Mouse (Mus musculus) MEL (cell line): Measurements from ENCODE around the gene Eogt. TPM values are rescaled to one million over a fixed set of nuclear protein-coding genes. Genes with fewer than 3 reads are reported as not detected.

Source experiments
- DNase-seq: peaks from one replicate; pipeline ENCODE4 v3.0.0; 2011; ENCODE audit warnings: low read depth, low spot score
- H3K27ac ChIP-seq: 2 replicates; pipeline ENCODE4 v1.5.1; 2012; ENCODE audit warnings: low read depth, mild to moderate bottlenecking, control low read depth, low read length, moderate library complexity; ENCODE audit not compliant: control insufficient read depth
- H3K27me3 ChIP-seq, 2 experiments: fragments of 150-350 bp in 1 of 2; sonication (generic) in 1 of 2; 2 replicates each; pipeline ENCODE4 v1.6.1; 2012; ENCODE audit warnings: low read length in 2 of 2, mild to moderate bottlenecking in 2 of 2, improper control_type of control experiment in 1 of 2, moderate library complexity in 1 of 2; ENCODE audit not compliant: insufficient read depth in 2 of 2, control insufficient read depth in 1 of 2
- H3K36me3 ChIP-seq, 2 experiments: 2 replicates each; pipeline ENCODE4 v1.6.1; 2012 to 2014; ENCODE audit warnings: low read length in 2 of 2, improper control_type of control experiment in 1 of 2, inconsistent platforms in 1 of 2, mild to moderate bottlenecking in 1 of 2; ENCODE audit not compliant: insufficient read depth in 2 of 2, control insufficient read depth in 1 of 2
- H3K4me1 ChIP-seq, 2 experiments: fragments of 150-350 bp in 1 of 2; sonication (generic) in 1 of 2; 2 replicates each; pipeline ENCODE4 v1.6.1; 2012; ENCODE audit warnings: low read length in 2 of 2, improper control_type of control experiment in 1 of 2, mild to moderate bottlenecking in 1 of 2; ENCODE audit not compliant: insufficient read depth in 2 of 2, control insufficient read depth in 1 of 2
- H3K4me3 ChIP-seq, 2 experiments: fragments of 150-350 bp in 1 of 2; sonication (generic) in 1 of 2; 2 replicates each; pipeline ENCODE4 v1.5.1; 2012; ENCODE audit warnings: low read depth in 2 of 2, low read length in 2 of 2, mild to moderate bottlenecking in 2 of 2, moderate library complexity in 2 of 2, control low read depth in 1 of 2, improper control_type of control experiment in 1 of 2; ENCODE audit not compliant: control insufficient read depth in 1 of 2, insufficient read depth in 1 of 2
- H3K79me2 ChIP-seq: 2 replicates; pipeline ENCODE4 v1.6.1; 2012; ENCODE audit warnings: mild to moderate bottlenecking, low read length, moderate library complexity; ENCODE audit not compliant: control insufficient read depth, poor library complexity, insufficient read depth
- H3K9ac ChIP-seq: 2 replicates; pipeline ENCODE4 v1.6.1; 2012; ENCODE audit warnings: low read depth, mild to moderate bottlenecking, control low read depth, low read length, moderate library complexity; ENCODE audit not compliant: control insufficient read depth, poor library complexity, severe bottlenecking
- H3K9me3 ChIP-seq: fragments of 150-350 bp; sonication (generic); replicated peaks from 2 replicates; pipeline ENCODE4 v1.6.1; 2012; ENCODE audit warnings: mild to moderate bottlenecking, low read length, improper control_type of control experiment, moderate library complexity; ENCODE audit not compliant: insufficient read depth
- E2F4 ChIP-seq: IDR thresholded peaks from 2 replicates; pipeline ENCODE4 v1.6.1; 2011; ENCODE audit warnings: low read depth, low read length, improper control_type of control experiment, borderline replicate concordance
- ELF1 ChIP-seq: IDR thresholded peaks from 2 replicates; pipeline ENCODE4 v1.6.1; 2014; ENCODE audit warnings: low read depth, mild to moderate bottlenecking, inconsistent platforms, low read length, improper control_type of control experiment, moderate library complexity
- EP300 ChIP-seq, 2 experiments: IDR thresholded peaks; 2 replicates each; pipeline ENCODE4 v1.6.1; 2011; ENCODE audit warnings: improper control_type of control experiment in 2 of 2, low read length in 2 of 2, low read depth in 1 of 2, mild to moderate bottlenecking in 1 of 2
- GABPA ChIP-seq: IDR thresholded peaks from 2 replicates; pipeline ENCODE4 v1.6.1; 2012; ENCODE audit warnings: low read depth, mild to moderate bottlenecking, inconsistent platforms, low read length, improper control_type of control experiment, moderate library complexity
- HCFC1 ChIP-seq: IDR thresholded peaks from 2 replicates; pipeline ENCODE4 v1.6.1; 2012; ENCODE audit warnings: low read depth, mild to moderate bottlenecking, inconsistent platforms, low read length, improper control_type of control experiment, moderate library complexity
- KAT2A ChIP-seq: conservative IDR thresholded peaks from 2 replicates; pipeline ENCODE4 v1.6.1; 2012; ENCODE audit warnings: low read depth, low read length, improper control_type of control experiment, inconsistent platforms
- MAFK ChIP-seq: IDR thresholded peaks from 2 replicates; pipeline ENCODE4 v1.6.1; 2011; ENCODE audit warnings: low read depth, mild to moderate bottlenecking, low read length, improper control_type of control experiment, borderline replicate concordance
- MAZ ChIP-seq: IDR thresholded peaks from 2 replicates; pipeline ENCODE4 v1.6.1; 2012; ENCODE audit warnings: low read depth, mild to moderate bottlenecking, inconsistent platforms, low read length, improper control_type of control experiment
- MXI1 ChIP-seq: IDR thresholded peaks from 2 replicates; pipeline ENCODE4 v1.6.1; 2011; ENCODE audit warnings: mild to moderate bottlenecking, low read depth, low read length, improper control_type of control experiment
- NELFE ChIP-seq: IDR thresholded peaks from 2 replicates; pipeline ENCODE4 v1.6.1; 2011; ENCODE audit warnings: low read depth, low read length, improper control_type of control experiment
- RAD21 ChIP-seq: IDR thresholded peaks from 2 replicates; pipeline ENCODE4 v1.6.1; 2011; ENCODE audit warnings: mild to moderate bottlenecking, low read depth, low read length, improper control_type of control experiment
- RCOR1 ChIP-seq: IDR thresholded peaks from 2 replicates; pipeline ENCODE4 v1.6.1; 2012; ENCODE audit warnings: low read depth, mild to moderate bottlenecking, inconsistent platforms, low read length, improper control_type of control experiment
- SMC3 ChIP-seq: IDR thresholded peaks from 2 replicates; pipeline ENCODE4 v1.6.1; 2011; ENCODE audit warnings: low read depth, low read length, improper control_type of control experiment
- TCF12 ChIP-seq: IDR thresholded peaks from 2 replicates; pipeline ENCODE4 v1.6.1; 2014; ENCODE audit warnings: low read depth, mild to moderate bottlenecking, inconsistent platforms, low read length, improper control_type of control experiment, moderate library complexity
- UBTF ChIP-seq: IDR thresholded peaks from 2 replicates; pipeline ENCODE4 v1.6.1; 2012; ENCODE audit warnings: low read depth, mild to moderate bottlenecking, inconsistent platforms, low read length, improper control_type of control experiment, moderate library complexity, borderline replicate concordance; ENCODE audit not compliant: insufficient read depth
- polyA plus RNA-seq, 2 experiments: library from polyadenylated mRNA; stranded (reverse) in 1 of 2; unstranded in 1 of 2; fragments of >175 nt in 1 of 2; fragments of >200 nt in 1 of 2; gene quantifications; 2 replicates each; pipeline versions ENCODE4 v1.2.1 to v1.2.4; 2012; ENCODE audit warnings: low replicate concordance in 2 of 2, low read depth in 1 of 2; ENCODE audit not compliant: insufficient read length in 2 of 2, insufficient read depth in 1 of 2, missing spikeins in 1 of 2
- total RNA-seq: library from RNA; depleted of rRNA; stranded (reverse); fragments of 300-350 nt; gene quantifications from 2 replicates; pipeline ENCODE4 v1.2.3, GENCODE M21; 2012

Gene Eogt
- total and polyA plus RNA-seq, 3 experiments: 6.0 to 8.3 TPM; not detected in 1

DNA sequence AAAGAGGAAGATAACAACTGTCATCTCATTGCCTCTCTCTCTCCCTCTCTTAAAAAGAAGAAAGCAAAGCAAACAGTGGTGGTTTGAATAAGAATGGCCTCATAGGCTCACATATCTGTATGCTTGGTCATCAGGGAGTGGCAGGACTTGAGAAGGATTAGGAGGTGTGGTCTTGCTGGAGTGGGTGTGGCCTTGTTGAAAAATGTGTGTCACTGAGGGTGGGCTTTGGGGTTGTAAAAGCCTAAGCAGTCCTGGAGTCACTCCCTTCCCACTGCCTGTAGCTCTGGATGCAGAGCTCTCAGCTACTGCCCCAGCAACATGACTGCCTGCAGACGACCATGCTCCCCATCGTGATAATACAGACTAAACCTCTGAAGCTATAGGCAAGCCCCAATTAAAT is 66.6 kb downstream of the Eogt start:
- H3K9ac ChIP-seq: no peak overlapping the region

GRCm38 (mm10) chr6:97080016-97080415 is 69.0 kb downstream of the Eogt start:
- Histone ChIP-seq H3K4me3 (no peak overlapping the region), H3K4me1 (no peaks in the 10 kb centered on the region), H3K79me2 (no peaks in the 10 kb centered on the region), H3K9me3 (no peaks in the 10 kb centered on the region), H3K9ac (no peak overlapping the region), H3K27me3 (no peaks in the 10 kb centered on the region), H3K27ac (no peak overlapping the region), H3K36me3 (no peaks in the 10 kb centered on the region)
- no peak for DNase-seq
- TF ChIP-seq MXI1 (no peak), GABPA (no peak), SMC3 (no peak), HCFC1 (no peak), EP300 (IDR thresholded peaks at IDR 0.05; ENCODE audit: low read depth in 1 of 2, low read length in 2 of 2) (no peak), ELF1 (no peak), NELFE (no peak), UBTF (no peak)

More for the DNA sequence above, 66.6 kb downstream of the Eogt start:
- no peak for DNase-seq
- Histone ChIP-seq H3K4me1 (no peaks in the 10 kb centered on the region), H3K79me2 (no peaks in the 10 kb centered on the region), H3K4me3 (no peak overlapping the region), H3K9me3 (no peaks in the 10 kb centered on the region), H3K27me3 (no peaks in the 10 kb centered on the region), H3K36me3 (no peaks in the 10 kb centered on the region), H3K27ac (no peak overlapping the region)
- TF ChIP-seq KAT2A (no peak), RCOR1 (no peak), RAD21 (no peak), E2F4 (no peak), TCF12 (no peak), HCFC1 (no peak), EP300 (IDR thresholded peaks at IDR 0.05; ENCODE audit: low read depth in 1 of 2, low read length in 2 of 2) (no peak), MAFK (no peak), GABPA (no peak), MAZ (no peak)
